Mouse (Mus musculus) CH12.LX (cell line): ENCODE data around the gene Phldb1. TPM values are rescaled to one million over a fixed set of nuclear protein-coding genes. Genes with fewer than 3 reads are reported as not detected.

Experiments used
- DNase-seq: peaks from one replicate; pipeline ENCODE4 v3.0.0-alpha.2; 2013; ENCODE audit errors: extremely low read depth
- H3K27ac ChIP-seq: 2 replicates; pipeline ENCODE4 v1.5.1; 2012; ENCODE audit warnings: low read depth, mild to moderate bottlenecking, control low read depth, moderate library complexity; ENCODE audit not compliant: insufficient read depth
- H3K27me3 ChIP-seq: replicated peaks from 2 replicates; pipeline ENCODE3; 2012; ENCODE audit warnings: inconsistent platforms
- H3K36me3 ChIP-seq, 2 experiments: replicated peaks in 1 of 2; 2 replicates each; pipeline versions ENCODE3 to v1.6.1; 2012; ENCODE audit warnings: inconsistent platforms in 1 of 2, low read length in 1 of 2, mild to moderate bottlenecking in 1 of 2, mixed read lengths in 1 of 2, moderate library complexity in 1 of 2; ENCODE audit not compliant: control insufficient read depth in 1 of 2, insufficient read depth in 1 of 2
- H3K4me1 ChIP-seq, 2 experiments: 2 replicates each; pipeline ENCODE4 v1.6.1; 2012; ENCODE audit warnings: inconsistent platforms in 1 of 2, moderate library complexity in 1 of 2; ENCODE audit not compliant: insufficient read depth in 2 of 2, control insufficient read depth in 1 of 2
- H3K4me2 ChIP-seq: 2 replicates; pipeline ENCODE4 v1.6.1; 2012; ENCODE audit warnings: low read depth, mild to moderate bottlenecking, control low read depth; ENCODE audit not compliant: poor library complexity, insufficient read depth, severe bottlenecking
- H3K4me3 ChIP-seq, 3 experiments: fragments of 150-350 bp in 1 of 3; sonication (generic) in 1 of 3; replicated peaks in 1 of 3; 2 replicates each; pipeline versions ENCODE3 to v1.5.1; 2011 to 2012; ENCODE audit warnings: low read depth in 2 of 3, low read length in 2 of 3, mild to moderate bottlenecking in 2 of 3, moderate library complexity in 2 of 3, control low read depth in 1 of 3, improper control_type of control experiment in 1 of 3, inconsistent platforms in 1 of 3, mixed read lengths in 1 of 3; ENCODE audit not compliant: poor library complexity in 1 of 3
- H3K79me2 ChIP-seq: replicated peaks from 2 replicates; pipeline ENCODE4 v1.6.1; 2012; ENCODE audit warnings: mild to moderate bottlenecking, moderate library complexity; ENCODE audit not compliant: control insufficient read depth, poor library complexity, insufficient read depth, severe bottlenecking; ENCODE audit errors: extremely low read depth
- H3K9ac ChIP-seq: 2 replicates; pipeline ENCODE4 v1.6.1; 2012; ENCODE audit warnings: low read depth, mild to moderate bottlenecking, control low read depth, moderate library complexity; ENCODE audit not compliant: insufficient read depth
- H3K9me3 ChIP-seq: replicated peaks from 2 replicates; pipeline ENCODE3; 2012; ENCODE audit warnings: low read length, inconsistent platforms, mixed read lengths
- CTCF ChIP-seq, 2 experiments: IDR thresholded peaks in 1 of 2; conservative IDR thresholded peaks in 1 of 2; 2 replicates each; pipeline ENCODE4 v1.5.1; 2011 to 2012; ENCODE audit warnings: low read depth in 2 of 2, low read length in 2 of 2, improper control_type of control experiment in 1 of 2, inconsistent platforms in 1 of 2, mild to moderate bottlenecking in 1 of 2, moderate library complexity in 1 of 2
- EP300 ChIP-seq: IDR thresholded peaks from 2 replicates; pipeline ENCODE4 v1.6.1; 2011; ENCODE audit warnings: low read length, improper control_type of control experiment
- GABPA ChIP-seq: IDR thresholded peaks from 2 replicates; pipeline ENCODE4 v1.6.1; 2012; ENCODE audit warnings: low read depth, low read length, improper control_type of control experiment, inconsistent platforms; ENCODE audit not compliant: insufficient replicate concordance
- HCFC1 ChIP-seq: IDR thresholded peaks from 2 replicates; pipeline ENCODE4 v1.6.1; 2012; ENCODE audit warnings: low read depth, mild to moderate bottlenecking, inconsistent platforms, low read length, improper control_type of control experiment
- JUN ChIP-seq: IDR thresholded peaks from 2 replicates; pipeline ENCODE4 v1.6.1; 2011; ENCODE audit warnings: low read depth, mild to moderate bottlenecking, low read length, improper control_type of control experiment, moderate library complexity; ENCODE audit not compliant: insufficient read depth
- JUND ChIP-seq: conservative IDR thresholded peaks from 2 replicates; pipeline ENCODE4 v1.6.1; 2011; ENCODE audit warnings: low read depth, low read length, improper control_type of control experiment
- KAT2A ChIP-seq: IDR thresholded peaks from 2 replicates; pipeline ENCODE4 v1.6.1; 2012; ENCODE audit warnings: low read length, improper control_type of control experiment, inconsistent platforms; ENCODE audit not compliant: insufficient replicate concordance
- MAFK ChIP-seq: IDR thresholded peaks from 2 replicates; pipeline ENCODE4 v1.6.1; 2011; ENCODE audit warnings: low read length, improper control_type of control experiment; ENCODE audit not compliant: insufficient replicate concordance
- MAX ChIP-seq: IDR thresholded peaks from 2 replicates; pipeline ENCODE4 v1.6.1; 2011; ENCODE audit warnings: low read length, improper control_type of control experiment
- MAZ ChIP-seq: IDR thresholded peaks from 2 replicates; pipeline ENCODE4 v1.6.1; 2012; ENCODE audit warnings: low read depth, mild to moderate bottlenecking, inconsistent platforms, low read length, improper control_type of control experiment, moderate library complexity
- MEF2A ChIP-seq: IDR thresholded peaks from 2 replicates; pipeline ENCODE4 v1.6.1; 2014; ENCODE audit warnings: low read depth, mild to moderate bottlenecking, inconsistent platforms, low read length, improper control_type of control experiment, borderline replicate concordance
- NELFE ChIP-seq: IDR thresholded peaks from 2 replicates; pipeline ENCODE4 v1.6.1; 2011; ENCODE audit warnings: low read depth, low read length, improper control_type of control experiment
- POLR2A ChIP-seq: IDR thresholded peaks from 2 replicates; pipeline ENCODE4 v1.6.1; 2011; ENCODE audit warnings: low read depth, mild to moderate bottlenecking, improper control_type of control experiment, low read length
- POLR2AphosphoS2 ChIP-seq: IDR thresholded peaks from 2 replicates; pipeline ENCODE4 v1.6.1; 2011; ENCODE audit warnings: low read depth, low read length, improper control_type of control experiment
- RAD21 ChIP-seq: IDR thresholded peaks from 2 replicates; pipeline ENCODE4 v1.6.1; 2011; ENCODE audit warnings: low read depth, mild to moderate bottlenecking, low read length, improper control_type of control experiment, moderate library complexity
- SIN3A ChIP-seq: IDR thresholded peaks from 2 replicates; pipeline ENCODE4 v1.6.1; 2012; ENCODE audit warnings: low read length, improper control_type of control experiment, inconsistent platforms
- SMC3 ChIP-seq: IDR thresholded peaks from 2 replicates; pipeline ENCODE4 v1.6.1; 2011; ENCODE audit warnings: low read depth, low read length, improper control_type of control experiment
- TBP ChIP-seq: conservative IDR thresholded peaks from 2 replicates; pipeline ENCODE4 v1.6.1; 2011; ENCODE audit warnings: low read depth, low read length, improper control_type of control experiment
- UBTF ChIP-seq: IDR thresholded peaks from 2 replicates; pipeline ENCODE4 v1.6.1; 2012; ENCODE audit warnings: low read depth, mild to moderate bottlenecking, inconsistent platforms, low read length, improper control_type of control experiment, moderate library complexity
- USF2 ChIP-seq: conservative IDR thresholded peaks from 2 replicates; pipeline ENCODE4 v1.6.1; 2011; ENCODE audit warnings: low read depth, low read length, improper control_type of control experiment
- ZKSCAN1 ChIP-seq: IDR thresholded peaks from 2 replicates; pipeline ENCODE4 v1.6.1; 2012; ENCODE audit warnings: low read depth, inconsistent platforms, low read length, improper control_type of control experiment, borderline replicate concordance
- dilution Hi-C: fragments of 300-500 bp; cut with MboI; formaldehyde crosslinking; loops from 2 replicates; pipeline ENCODE4 v1.14.3; 2020; ENCODE audit warnings: low sequenced_read_pairs; ENCODE audit not compliant: extremely low pct_unique_long_range_greater_than_20kb, extremely low pct_ligation_motif_present
- in situ Hi-C: fragments of 300-500 bp; cut with MboI; formaldehyde crosslinking; loops from 3 replicates; pipeline ENCODE4 v1.14.3; 2019; ENCODE audit warnings: low sequenced_read_pairs, low pct_ligation_motif_present, low pct_unique_long_range_greater_than_20kb, mixed read lengths
- polyA plus RNA-seq: library from polyadenylated mRNA; unstranded; fragments of >175 nt; gene quantifications from 2 replicates; pipeline ENCODE4 v1.2.1, GENCODE M21; 2012; ENCODE audit warnings: low read depth; ENCODE audit not compliant: insufficient read length
- total RNA-seq, 2 experiments: library from RNA; depleted of rRNA; stranded (reverse); fragments of 300-350 nt in 1 of 2; fragments of >200 nt in 1 of 2; gene quantifications; 2 replicates each; pipeline ENCODE4 v1.2.3; 2012 to 2014

Phldb1 gene
- total and polyA plus RNA-seq, 3 experiments = 7.9 to 15.1 (median 14.6) TPM

- no peak for DNase-seq
- in situ Hi-C loops = no loop called here
- H3K27ac ChIP-seq = no peak overlapping the region
- H3K4me2 ChIP-seq = no peak overlapping the region
- no peaks in the 10 kb centered on the region for H3K79me2 ChIP-seq
- H3K36me3 ChIP-seq = peaks cover 9 to 98% of the 10 kb centered on the region in 2 experiments
- H3K9ac ChIP-seq = no peak overlapping the region
- dilution Hi-C loops = no loop called here
- H3K9me3 ChIP-seq = no peaks in the 10 kb centered on the region
- no peak overlapping the region for H3K4me3 ChIP-seq
- TF ChIP-seq ZKSCAN1 (no peak), RAD21 (no peak), CTCF (conservative IDR thresholded peaks at IDR 0.05 in 1 of 2, IDR thresholded peaks at IDR 0.05 in 1 of 2; ENCODE audit: low read depth in 2 of 2, low read length in 2 of 2) (no peak), USF2 (no peak), POLR2AphosphoS2 (no peak), JUN (no peak), MEF2A (no peak), GABPA (no peak), MAZ (no peak)
- TF ChIP-seq, all 38 proteins: peak for 0
- Histone ChIP-seq H3K4me1 (peaks cover 0 to 20% of the 10 kb centered on the region in 2 experiments; a peak in 2 of 4 replicates), H3K27me3 (no peaks in the 10 kb centered on the region)
These were observed 21.9 kb downstream of the Phldb1 start for GRCm38 (mm10) chr9:44713080-44713479.

- Histone ChIP-seq H3K27ac (no peak overlapping the region), H3K4me1 (peaks cover 0 to 10% of the 10 kb centered on the region in 2 experiments; a peak in 3 of 4 replicates)
- no peak for TF ChIP-seq SMC3
- no peak for TF ChIP-seq MEF2A
- TF ChIP-seq MAX = no peak
- no peak for TF ChIP-seq EP300
- no peak for TF ChIP-seq POLR2A
- no peak for TF ChIP-seq MAZ
- TF ChIP-seq MAFK = no peak
- TF ChIP-seq JUN = no peak
- no peak for TF ChIP-seq NELFE
- no peak for TF ChIP-seq SIN3A
- TF ChIP-seq TBP = no peak
- TF ChIP-seq GABPA = no peak
- TF ChIP-seq KAT2A = no peak
- TF ChIP-seq HCFC1 = no peak
- no peak for TF ChIP-seq UBTF
- TF ChIP-seq JUND = no peak
- TF ChIP-seq, all 38 proteins: peak for 0
- in situ Hi-C loops (no loop called here), dilution Hi-C loops (no loop called here)
- Histone ChIP-seq H3K4me3 (no peak overlapping the region), H3K36me3 (peaks cover 9 to 98% of the 10 kb centered on the region in 2 experiments), H3K79me2 (no peaks in the 10 kb centered on the region), H3K27me3 (no peaks in the 10 kb centered on the region), H3K4me2 (no peak overlapping the region), H3K9ac (no peak overlapping the region), H3K9me3 (no peaks in the 10 kb centered on the region)
- DNase-seq = no peak
These were observed 23.4 kb downstream of the Phldb1 start for GRCm38 (mm10) chr9:44711602-44712001.
